Mouse (Mus musculus): ENCODE results near the gene Prph.
"Not testable (repeated sequence)": the region's sequence is repeated elsewhere in the genome, so short reads cannot be mapped to it uniquely, and the experiment has no call there.

Prph gene

DNA sequence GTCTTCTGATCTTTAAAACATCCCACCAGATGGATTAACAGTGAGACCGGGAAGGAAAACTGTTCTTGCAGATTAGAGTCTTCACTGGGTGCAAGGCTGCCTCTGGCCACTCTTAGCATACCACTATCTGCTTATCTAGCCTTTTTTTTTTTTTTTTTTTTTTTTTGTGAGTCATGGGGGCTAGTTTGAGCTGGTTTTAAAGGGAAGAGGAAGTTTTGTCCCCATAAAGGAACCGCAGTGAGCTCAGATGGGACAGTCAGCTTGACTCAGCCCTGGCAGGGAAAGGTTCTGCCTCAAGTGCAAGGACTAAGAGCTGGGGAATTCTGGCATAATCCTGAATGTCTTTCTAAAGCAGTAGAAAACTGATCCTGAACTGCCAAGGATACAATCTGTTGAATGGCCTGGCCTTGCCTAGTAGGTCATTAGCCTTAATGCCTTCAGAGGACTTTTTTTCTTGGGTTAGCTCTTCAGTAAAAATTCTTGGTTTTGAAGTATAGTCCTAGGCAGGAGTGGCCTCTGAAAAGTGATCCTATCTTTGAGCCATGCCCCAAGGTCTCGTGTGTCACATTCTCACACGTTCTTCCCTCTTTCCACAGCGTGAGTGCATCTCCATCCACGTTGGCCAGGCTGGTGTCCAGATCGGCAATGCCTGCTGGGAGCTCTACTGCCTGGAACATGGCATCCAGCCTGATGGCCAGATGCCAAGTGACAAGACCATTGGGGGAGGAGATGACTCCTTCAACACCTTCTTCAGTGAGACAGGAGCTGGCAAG, 21.3 kb upstream of the Prph start:
- DNase-seq (ENCODE audit: low spot score in 2 of 2) = no peak

DNA sequence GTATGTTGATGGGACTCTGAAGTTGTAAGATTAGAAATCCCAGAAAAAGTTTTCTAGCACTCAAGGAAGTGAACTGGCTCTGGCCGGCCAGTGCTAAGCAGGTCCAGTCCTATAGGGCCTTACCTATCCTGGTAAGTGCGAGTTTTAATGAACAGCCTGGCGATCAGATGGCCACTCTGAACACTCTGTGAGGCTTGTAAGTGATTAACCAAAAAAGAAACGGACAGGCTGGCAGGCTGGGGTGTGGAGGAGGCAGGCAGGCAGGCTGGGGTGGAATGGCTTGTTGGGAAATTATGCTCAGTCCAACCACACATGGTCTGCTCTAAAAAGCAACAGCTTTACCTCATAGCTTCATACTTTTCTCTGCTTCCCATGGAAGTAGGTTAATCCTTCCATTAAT, 19.5 kb upstream of the Prph start:
- peak; percentile 15 to 55 for DNase-seq (ENCODE audit: low spot score in 2 of 2)

DNA sequence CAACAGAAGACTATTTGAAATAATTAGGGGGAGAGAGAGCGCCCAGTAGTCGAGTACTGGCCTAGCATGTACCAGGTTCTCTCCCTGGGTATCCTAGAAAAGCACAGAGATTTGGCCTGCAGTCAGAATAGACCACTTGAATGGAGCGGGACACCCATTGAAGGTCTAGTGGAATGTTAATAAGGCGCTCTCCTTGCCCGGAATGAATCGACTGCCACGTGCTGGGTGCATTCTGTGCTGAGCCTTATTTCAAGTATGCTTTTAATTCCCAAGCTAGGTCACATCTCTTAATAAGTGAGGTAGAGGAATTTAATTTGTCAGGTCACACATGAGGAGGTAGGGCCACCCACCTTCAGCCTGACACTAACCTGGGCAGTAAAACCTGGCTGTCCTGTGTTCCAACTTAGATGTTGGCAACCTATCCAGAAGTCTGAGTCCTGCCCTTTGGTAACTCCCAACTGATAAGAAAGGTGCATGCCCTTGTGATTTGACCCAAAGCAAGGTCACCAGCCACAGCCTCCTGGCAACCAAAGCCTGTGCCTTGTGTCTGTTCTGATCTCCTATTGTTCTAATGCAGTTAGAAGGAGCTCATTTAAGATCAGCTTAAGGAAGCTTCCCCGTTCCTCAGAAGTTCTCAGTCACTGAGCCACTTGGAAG, 18.6 kb upstream of the Prph start:
- DNase-seq (ENCODE audit: low spot score in 2 of 2) = no peak

DNA sequence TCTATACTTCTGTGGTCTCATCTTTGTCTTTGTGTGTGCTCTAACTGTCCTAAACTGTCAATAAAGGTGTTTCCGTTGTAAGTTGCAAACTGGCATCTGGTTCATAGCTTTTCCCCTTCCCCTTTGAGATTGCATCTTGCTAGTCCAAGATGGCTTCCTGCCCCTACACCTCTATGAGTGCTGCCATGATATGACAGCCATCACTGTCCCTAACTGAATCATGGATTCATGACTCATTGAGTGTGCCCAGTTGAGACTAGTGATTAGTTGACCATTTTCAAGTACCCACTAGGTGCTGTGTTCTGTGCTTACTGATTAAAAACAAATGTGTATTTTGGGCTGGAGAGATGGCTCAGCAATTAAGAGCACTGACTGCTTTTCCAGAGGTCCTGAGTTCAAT, 16.9 kb upstream of the Prph start:
- DNase-seq (ENCODE audit: low spot score in 2 of 2) = no peak

DNA sequence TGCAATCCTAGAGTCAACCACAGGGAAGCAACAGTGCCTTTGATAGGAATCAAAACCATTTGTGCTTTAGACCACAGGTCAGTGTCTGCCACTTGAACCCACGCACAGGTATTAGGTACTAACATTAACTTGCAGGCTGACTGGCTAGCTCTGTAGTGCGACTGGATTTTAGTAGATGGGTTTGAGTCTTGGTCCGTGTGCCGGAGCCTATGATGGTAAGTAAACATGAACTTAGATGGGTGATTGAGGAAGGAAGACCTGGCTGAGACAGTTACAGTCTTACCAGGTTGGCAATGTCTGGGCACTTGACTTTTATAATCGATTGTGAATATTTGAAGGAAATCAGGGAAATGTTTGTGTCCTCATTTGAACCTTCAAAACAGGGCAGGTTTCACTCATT, 16.2 kb upstream of the Prph start:
- no peak for DNase-seq (ENCODE audit: low spot score in 2 of 2)

DNA sequence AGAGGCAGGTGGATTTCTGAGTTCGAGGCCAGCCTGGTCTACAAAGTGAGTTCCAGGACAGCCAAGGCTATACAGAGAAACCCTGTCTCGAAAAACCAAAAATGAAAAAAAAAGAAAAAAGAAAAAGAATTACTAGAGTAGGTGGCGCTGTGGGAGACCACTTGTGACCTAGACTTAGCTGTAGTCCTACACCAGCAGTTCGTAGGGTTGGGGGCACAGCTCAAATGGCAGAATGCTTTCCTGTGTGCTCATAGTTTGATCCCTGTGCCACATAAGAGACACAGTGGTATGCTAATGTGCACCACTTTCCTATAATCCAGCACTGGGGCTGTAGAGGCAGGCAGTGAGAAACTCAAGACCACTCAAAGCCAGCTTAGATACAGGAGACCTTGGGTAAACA, 15.7 kb upstream of the Prph start:
- DNase-seq (ENCODE audit: low spot score in 2 of 2) = no peak

DNA sequence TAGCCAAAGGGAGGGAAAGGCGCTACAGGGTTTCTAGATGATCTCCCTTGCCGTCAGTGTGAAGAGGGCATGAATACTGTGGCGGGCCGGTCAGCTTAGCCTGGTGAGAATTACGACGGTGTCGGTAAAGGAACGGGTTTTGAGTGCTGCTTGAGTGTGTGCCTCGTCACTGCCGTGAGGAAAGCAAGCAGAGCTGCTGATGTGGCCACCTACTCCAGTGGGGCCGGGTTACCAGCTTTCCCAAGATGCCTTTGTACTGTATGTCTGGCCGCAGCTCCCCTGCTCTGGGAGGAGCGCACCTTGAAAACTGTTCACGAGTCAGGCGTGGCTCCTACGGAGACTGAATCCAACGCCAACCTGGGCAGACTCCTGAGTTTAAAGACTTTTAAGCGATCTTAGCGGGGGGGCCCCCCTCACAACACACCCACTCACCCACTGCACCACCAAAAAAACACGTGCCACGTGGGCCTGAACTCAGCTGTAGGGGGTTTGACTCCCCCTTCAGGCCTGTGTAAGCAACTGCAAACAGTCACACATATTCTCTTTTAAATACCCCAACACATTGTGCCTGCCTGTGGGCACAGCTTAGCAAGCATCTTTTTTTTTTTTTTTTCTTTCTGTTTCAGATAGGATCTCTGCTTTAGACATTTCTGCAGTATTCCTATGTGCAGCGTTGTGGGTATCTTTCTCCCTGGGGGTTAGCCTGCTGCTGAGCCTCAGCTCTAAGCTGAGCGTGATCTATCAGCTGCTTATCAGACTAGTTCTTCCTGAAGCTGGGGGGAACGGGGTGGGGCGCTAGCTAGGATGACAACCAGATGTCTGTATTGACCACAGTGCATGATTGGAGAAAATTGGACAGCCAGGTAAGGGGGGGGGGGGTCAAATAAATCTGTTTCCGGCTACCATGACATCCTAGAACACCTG, 14.7 kb upstream of the Prph start:
- no peak for DNase-seq (ENCODE audit: low spot score in 2 of 2)

DNA sequence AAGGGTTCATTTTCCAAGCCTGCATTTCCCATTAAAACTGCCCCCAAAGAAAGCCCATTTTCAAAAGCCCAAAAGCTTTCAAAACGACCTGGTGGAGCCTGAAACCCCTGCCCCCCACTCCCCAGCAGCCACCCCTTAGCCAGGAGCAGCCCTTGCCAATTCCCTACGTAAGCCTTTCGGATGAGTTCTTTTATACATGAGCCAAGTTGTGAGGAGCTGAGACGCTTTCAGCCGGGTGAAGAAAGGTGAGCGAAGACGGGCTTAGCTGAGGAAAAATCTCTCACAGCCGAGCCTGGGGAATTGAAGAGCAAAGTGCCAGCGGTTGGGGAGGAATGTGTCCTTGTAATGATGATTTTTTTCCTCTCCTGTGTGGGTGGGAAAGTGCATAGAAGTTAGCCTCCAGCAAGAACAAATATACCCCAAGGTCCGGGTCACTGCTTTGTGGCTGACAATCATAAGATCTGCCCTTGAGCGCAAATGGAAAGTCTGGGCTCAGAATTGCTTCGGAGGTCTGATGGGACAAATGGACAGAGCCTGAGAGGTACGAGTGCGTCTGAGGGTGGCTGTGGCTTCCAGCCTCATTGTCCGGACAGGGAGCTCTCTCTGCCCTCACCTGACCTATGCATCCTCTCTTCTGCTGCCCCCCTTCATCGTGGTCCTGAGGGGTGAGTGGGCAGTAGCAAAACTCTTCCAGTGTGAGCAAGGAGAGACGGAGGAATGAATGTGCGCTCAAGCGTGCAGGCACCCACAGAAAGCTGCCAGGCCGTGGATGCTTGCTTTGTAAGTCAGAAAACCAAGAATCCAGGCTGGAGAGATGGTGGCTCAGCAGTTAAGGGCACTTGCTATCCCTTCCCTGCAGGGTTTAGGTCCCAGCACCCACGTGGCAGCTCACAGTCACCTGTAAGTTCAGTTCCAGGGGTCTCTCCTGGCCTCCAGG, 13.8 kb upstream of the Prph start:
- no peak for DNase-seq (ENCODE audit: low spot score in 2 of 2)

DNA sequence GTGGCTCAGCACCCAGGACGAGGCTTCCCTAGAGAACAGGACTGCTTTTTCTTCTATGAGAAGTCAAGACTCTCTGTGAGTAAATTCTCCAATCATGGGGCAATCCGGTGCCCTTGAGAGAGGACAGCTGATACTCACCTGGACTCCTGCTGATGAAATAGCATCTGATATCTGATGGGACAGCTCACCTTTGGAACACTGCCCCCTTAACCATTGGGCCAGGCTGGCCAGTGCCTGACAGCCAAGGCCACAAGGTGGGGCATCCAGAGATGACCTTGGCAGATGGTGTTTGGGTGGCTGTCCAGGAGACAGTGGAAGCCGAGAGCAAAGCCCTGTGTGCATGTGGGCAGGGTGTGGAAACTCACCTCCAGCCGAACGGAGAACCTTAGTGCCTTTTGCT, 12.6 kb upstream of the Prph start:
- DNase-seq (ENCODE audit: low spot score in 2 of 2) = no peak

DNA sequence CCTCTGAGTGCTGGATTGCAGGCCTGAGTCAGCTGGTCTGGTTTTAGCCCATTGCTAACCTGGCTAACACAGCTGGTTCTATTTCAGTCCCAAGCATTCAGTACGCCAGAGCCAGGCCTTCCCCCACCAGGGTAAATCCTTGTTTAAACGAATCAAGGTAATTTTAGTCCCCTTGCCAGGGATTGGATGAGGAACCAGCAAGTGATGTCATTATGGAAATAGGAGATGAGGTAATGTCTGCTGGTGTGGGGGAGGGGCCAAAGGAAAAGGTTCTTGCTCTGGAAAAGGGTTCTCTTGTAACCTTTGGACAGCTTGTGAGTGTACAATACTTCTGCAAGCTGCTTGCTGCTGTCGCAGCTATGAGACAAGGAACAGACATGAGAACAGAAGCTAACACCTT, 10.1 kb upstream of the Prph start:
- no peak for DNase-seq (ENCODE audit: low spot score in 2 of 2)

DNA sequence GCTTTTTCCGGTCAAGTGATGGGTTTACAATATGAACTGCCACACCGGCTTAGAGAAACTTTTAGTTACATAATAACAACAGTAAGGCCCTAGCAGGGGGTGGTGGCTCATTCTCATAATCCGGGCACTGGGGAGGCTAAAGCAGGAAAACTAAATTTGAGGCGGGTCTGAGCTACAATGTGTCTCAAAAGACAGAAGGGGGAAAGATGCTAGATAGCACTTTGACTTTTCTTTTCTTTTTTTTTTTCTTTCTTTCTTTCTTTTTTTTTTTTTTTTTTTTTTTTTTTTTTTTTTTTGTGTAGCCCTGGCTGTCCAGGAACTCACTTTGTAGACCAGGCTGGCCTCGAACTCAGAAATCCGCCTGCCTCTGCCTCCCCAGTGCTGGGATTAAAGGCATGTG, 9.2 kb upstream of the Prph start:
- DNase-seq (ENCODE audit: low spot score in 2 of 2) = not testable (repeated sequence)

DNA sequence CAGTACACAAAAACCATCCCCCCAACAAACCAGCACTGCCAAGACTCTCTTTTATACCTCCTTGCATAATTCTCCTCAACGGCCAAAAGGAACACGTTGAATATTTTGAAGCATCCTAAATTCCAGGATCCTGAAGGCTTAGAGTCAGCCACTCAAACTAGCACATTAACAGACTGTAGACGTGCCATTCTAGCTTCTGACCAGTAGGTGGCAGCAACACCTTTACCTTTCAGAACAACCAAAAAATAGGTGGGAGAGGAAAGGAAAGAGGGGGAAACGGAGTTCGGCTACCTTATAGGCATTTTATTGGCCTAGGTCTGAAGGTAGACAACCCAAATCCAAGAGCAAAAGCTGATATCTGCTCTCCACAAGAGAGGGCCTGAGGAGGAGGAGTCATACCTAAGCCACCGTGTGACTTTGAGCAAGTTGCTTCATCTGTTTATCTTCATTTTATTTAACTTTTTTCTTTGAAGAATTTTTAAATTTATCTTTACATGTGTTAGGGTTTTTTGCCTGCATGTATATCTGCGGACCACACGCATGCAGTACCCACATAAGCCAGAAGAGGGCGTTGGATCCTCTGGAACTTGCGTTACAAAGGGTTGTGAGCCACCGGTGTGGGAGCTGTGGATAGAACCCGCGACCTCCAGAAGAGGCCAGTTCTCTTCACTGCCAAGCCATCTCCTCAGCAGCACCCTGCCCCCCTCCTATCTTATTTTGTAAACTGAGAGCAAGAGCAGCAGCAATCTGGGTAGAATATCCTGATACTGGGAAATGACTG, 5.3 kb upstream of the Prph start:
- peak in 1 of 2 experiments; percentile 23 for DNase-seq (ENCODE audit: low spot score in 2 of 2)

DNA sequence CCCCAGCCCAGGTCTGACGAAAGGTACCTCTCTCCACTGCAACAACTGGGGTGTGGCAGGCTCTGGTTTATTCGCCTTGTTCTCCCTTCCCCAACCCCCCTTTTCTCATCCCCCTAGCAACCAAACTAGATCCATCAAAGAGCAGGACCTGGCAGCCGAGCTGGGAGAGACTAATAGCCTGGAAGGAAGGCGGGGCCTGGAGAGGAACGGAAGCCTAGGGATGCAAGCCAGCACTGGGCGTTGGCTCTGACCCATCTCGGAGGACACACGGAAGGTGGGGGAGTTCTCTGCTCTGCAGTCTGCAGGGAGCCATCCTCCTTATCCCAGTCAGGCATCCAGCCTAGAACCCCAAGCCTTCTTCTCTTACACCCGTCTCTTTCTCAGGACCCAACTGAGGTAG, 1.6 kb upstream of the Prph start:
- DNase-seq (ENCODE audit: low spot score in 2 of 2) = no peak

DNA sequence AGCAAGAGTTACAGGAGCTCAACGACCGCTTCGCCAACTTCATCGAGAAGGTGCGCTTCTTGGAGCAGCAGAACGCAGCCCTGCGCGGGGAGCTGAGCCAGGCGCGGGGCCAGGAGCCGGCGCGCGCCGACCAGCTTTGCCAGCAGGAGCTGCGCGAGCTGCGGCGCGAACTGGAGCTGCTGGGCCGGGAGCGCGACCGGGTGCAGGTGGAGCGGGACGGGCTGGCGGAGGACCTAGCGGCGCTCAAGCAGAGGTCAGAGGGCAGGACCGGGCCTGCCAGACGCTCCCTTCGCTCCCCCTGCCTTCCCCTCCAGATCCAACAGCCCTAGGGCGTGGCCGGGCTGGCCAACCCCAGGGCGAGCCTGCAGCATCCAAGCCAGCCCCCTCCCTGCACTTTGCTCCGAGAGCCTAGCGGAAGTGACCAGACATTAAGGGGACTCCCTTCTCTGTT, 562 bp downstream of the Prph start:
- DNase-seq (ENCODE audit: low spot score in 2 of 2) = no peak

DNA sequence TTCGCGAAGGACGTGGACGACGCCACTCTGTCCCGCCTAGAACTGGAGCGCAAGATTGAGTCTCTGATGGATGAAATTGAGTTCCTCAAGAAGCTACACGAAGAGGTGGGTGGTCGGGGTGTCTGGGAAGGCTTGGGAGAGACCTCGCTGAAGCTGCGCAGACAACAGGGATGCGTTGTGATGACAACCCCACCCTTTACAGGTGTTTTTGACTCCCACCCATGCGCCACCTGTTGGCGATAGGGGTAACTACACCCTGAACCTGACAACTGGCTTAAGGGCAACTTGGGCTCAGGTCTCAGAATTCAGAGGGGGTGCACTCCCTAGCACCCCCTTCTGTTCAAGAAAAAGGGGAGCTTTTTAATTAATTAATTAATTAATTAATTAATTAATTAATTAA, 1.4 kb downstream of the Prph start:
- no peak for DNase-seq (ENCODE audit: low spot score in 2 of 2)

DNA sequence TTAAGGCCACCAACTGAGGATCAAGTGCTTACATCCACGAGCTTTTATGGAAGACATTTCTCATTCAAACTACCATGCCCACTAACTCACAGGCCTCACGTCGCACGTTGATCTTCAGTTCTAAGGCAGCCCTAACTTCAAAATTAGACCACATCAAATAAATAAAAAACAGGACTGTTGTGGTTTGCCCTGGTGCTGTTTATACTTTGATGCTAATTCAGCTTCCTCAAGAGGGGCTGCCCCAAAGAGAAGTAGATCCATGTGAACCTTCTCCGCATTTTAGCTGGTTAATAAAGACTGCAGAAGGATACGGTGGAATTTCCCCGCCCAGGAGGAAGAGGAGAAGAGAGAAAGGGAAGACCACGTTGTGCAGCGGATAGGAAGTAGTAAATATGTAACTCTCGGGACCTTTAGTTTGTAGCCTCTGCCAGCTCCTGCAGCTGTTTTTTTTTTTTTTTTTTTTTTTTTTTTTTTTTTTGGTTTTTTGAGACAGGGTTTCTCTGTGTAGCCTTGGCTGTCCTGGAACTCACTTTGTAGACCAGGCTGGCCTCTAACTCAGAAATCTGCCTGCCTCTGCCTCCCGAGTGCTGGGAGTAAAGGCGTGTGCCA, 10.7 kb downstream of the Prph start:
- no peak for DNase-seq (ENCODE audit: low spot score in 2 of 2)

DNA sequence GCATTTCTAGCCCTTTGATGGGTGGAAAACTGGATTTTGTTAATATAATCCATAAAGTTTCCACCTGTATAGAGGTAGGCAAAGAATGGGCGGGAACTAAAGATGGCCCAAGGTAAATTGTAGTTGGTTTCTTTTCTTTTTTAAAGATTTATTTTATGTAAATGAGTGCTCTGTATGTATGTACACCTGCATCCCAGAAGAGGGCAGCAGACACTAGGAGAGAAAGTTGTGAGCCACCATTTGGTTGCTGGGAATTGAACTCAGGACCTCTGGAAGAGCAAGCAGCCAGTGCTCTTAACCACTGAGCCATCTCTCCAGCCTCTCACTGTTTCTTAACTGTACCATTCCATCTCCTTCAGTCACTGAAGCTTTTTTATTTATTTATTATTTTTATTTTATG, 17.0 kb downstream of the Prph start:
- no peak for DNase-seq (ENCODE audit: low spot score in 2 of 2)

DNA sequence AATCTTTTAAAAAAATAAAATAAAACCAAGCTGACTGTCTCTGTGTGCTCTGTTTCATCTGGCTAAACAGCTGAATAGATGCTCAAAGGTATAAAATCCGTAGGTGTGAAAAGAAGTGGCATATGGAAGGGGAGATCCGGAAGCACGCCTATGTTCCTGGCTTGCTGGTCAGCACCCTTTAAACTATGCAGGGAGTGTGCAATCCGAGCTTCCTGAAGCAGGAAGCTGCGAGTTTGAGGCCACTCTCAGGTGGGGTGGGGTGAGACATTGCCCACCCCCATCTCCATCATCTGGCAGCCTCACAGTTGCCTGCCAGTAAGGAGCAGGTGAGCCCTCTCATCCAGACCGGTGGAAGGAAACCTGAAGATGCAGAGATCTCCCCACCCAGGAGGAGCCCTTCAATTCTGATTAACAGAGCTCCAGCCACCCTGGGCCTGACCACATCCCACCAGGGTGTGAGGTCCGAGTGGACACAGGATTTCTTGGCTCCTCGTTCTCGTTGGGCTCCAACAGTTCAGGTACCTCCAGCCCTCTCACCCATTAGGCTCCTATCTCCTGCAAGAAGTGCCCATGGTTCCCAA, 19.1 kb downstream of the Prph start, which contains the start of gene Troap:
Gene Troap, plus strand, starts transcription at position 557 of the 581 bp plus-strand sequence.
- no peak for DNase-seq (ENCODE audit: low spot score in 2 of 2)

DNA sequence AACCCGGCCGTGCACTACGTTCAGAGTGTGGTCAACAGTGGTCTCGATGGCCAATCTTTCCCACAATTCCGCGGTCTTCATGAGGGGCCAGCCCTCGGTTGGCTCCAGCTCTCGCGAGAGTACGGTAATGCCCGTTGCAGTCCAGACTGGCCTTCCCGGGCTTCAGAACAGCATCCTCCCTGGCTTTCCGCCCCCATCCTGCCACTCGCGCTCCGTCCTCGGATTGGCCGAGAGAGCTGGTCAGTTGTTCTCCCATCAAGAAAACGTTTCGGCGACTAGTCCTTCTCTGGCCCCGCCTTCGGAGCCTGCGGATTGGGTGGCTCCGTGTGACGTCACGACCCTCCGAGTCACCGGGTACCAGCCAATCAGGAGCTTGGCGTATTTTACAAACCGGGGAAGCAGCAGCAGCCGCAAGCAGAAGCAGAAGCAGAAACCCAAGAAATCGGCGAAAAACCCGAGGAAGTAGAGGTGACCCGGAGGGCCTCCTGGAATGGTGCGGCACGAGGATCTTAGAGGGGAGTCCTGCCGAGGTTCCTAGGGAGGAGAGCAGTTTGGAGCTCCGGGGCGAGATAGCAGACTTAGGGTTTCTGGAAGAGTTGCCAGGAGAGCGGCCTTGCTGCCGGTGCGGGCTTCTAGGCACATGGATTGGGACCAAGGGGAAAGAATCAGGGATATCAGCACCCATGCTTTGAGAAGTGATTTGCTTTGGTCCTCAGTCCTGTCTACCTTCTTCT, 19.8 kb downstream of the Prph start:
- peak; percentile 97 to 98 for DNase-seq (ENCODE audit: low spot score in 2 of 2)

Measured in right cerebral cortex, postnatal 36 days (tissue).